Mouse (Mus musculus) heart, postnatal 14 days (tissue): ENCODE results near the gene Fbxo44. TPM values are rescaled to one million over a fixed set of nuclear protein-coding genes. Genes with fewer than 3 reads are reported as not detected.
"Not testable (repeated sequence)": the region's sequence is repeated elsewhere in the genome, so short reads cannot be mapped to it uniquely, and the experiment has no call there.

ENCODE experiments used
- DNase-seq, 2 experiments: peaks; one replicate each; pipeline ENCODE4 v3.0.0; 2021 to 2022
- intact Hi-C: fragments of 180-260 bp; cut with DNase I; formaldehyde crosslinking; loops from one replicate; pipeline ENCODE4 v1.15.1; 2025
- total RNA-seq, 2 experiments: library from RNA; stranded (reverse); gene quantifications; 2 replicates each; pipeline ENCODE4 v1.2.3; 2021

Gene Fbxo44
- total RNA-seq, 2 experiments from 2014 or later, result 9.9 to 11.0 TPM

DNA sequence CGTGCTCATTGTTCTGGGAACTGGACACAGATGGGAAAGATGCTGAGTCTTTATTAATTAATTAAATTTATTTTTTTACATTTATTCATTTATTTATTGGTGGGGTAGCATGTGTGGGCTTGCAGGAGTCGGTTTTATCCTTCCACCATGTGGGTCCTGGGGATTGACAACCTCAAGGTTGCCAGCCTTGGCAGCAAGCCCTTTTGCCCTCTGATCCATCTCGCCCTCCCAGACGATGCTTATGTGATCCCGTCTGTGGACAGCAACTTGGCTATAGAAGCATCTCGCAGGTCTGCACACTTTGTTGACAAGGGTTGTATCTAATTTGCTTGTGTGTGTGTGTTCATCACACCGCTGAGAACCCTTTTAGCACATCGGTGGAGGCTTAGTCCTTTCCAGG lies 22.8 kb downstream of the Fbxo44 start:
- intact Hi-C loops, result no loop called here
- no peak for DNase-seq

GRCm38 (mm10) chr4:148134988-148135387 lies 25.3 kb downstream of the Fbxo44 start:
- intact Hi-C loops, result no loop called here
- DNase-seq, result no peak

DNA sequence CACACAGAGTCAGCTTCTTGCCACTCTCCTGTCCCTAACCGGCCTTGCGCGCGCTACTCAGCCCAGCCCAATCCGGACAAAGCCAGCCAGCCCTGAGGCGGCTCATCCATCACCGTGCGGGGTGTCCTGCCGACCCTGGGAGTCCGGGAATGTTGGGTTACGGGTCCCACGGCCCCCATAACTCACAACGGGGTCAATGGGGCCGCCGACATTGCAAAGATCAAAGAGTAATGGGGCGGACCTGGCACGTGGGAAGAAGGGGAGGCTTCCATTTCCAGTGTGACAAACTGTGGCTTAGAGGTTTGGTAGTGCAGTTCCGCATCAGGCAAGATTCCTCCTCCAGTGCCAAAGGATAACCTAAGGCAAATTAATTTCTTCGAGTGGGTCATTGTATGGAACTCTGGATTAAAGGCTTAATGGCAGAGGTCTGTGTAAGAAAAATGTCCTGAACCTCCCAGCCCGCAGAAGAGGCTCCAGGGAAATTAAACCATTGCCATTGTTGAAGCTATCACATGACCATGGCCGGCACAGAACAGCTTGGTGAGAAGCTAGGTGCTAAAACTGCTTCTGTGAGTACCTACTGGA lies 28.7 kb downstream of the Fbxo44 start:
- intact Hi-C loops, result no loop called here
- DNase-seq, result no peak

DNA sequence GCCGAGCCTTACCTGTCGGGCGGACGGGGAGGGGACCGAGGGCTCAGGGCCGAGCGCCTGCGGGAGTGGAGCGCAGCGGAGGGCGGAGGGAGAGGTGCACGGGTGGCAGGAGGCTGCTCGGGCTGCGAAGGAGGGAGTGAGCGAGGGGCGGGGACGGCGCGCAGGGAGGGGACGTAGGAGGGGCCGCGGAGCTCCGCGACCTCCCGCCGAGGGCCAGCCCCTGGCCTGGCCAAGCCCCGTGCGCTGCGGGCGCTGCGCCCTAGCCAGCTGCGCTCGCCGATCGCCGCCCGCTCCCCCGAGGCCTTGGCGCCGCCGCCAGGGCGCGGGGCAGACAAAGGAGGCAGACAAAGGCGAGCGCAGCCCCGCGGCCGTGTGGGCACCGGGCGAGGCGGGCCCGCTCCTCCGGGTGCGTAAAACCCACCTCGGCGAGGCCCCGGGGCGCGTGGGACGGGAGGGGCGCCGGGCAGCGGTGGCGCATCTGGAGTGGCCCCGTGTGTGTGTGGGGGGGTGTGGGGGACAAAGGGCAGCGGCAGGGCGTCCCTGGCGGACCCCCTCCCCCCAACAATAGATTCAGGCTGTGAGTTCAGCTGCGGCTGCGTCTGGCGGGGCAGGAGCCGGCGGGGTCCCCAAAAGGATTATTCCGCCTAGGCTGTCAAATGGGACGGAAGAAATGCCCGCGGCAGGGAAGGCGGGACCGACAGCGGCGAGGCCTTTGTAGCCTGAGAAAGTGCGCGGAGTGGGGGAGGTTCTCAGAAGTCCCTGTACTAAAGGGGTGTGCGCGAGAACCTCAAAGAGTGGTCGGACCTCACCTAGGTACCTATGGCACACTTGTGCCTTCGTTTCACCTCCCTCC lies 29.5 kb downstream of the Fbxo44 start, which contains the start of gene Draxin:
Gene Draxin, minus strand, starts transcription at position 138 of the 853 bp plus-strand sequence.
- peak in 1 of 2 experiments; percentile 13 for DNase-seq
- intact Hi-C loops, result no loop called here

DNA sequence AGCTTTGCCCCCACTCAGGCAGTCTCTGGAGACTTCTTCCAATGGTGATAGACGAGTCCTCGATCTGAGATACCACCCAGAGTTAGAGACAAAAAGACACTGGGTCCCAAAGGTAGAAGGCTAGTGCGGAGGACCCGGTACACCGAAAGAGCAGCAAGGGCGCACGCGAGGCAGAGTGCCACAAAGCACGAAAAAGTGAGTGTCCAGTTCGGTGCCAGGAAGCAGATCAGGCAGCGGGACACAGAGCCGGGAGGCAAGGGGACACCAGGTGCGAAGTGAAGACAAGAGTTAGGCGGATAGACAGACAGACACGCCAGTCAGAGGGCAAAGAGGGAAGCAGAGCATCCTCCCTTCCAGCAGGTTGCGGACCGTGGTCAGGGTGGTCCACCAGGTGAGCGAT lies 30.1 kb downstream of the Fbxo44 start, which contains the start of gene Mad2l2:
Gene Mad2l2, plus strand, starts transcription at position 252 of the 400 bp plus-strand sequence.
- intact Hi-C loops, result no loop called here
- DNase-seq, result no peak

GRCm38 (mm10) chr4:148128672-148129071 lies 31.6 kb downstream of the Fbxo44 start:
- no peak for DNase-seq
- intact Hi-C loops, result no loop called here

DNA sequence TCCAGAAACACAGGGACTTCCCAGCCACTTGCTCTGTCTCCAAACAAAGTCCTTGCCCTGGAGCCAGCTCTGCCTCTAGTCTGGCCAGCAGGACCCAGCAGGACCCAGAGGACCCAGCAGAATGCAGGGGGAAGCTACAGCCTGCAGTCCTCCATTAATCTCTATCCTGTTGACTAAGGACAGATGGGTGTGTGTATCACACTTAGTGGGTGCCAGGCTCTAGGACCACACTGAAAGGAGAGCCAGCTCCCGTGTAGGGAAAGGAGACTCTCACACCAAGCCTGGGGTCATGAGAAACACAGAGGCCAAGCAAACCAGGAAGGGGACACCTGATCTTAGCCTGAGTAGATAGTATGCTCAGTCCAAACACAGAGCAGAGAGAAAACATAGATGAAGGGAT lies 32.0 kb downstream of the Fbxo44 start:
- intact Hi-C loops, result no loop called here
- DNase-seq, result no peak

- intact Hi-C loops, result no loop called here
- DNase-seq, result no peak
Measured at GRCm38 (mm10) chr4:148122694-148123066, 37.6 kb downstream of the Fbxo44 start.

DNA sequence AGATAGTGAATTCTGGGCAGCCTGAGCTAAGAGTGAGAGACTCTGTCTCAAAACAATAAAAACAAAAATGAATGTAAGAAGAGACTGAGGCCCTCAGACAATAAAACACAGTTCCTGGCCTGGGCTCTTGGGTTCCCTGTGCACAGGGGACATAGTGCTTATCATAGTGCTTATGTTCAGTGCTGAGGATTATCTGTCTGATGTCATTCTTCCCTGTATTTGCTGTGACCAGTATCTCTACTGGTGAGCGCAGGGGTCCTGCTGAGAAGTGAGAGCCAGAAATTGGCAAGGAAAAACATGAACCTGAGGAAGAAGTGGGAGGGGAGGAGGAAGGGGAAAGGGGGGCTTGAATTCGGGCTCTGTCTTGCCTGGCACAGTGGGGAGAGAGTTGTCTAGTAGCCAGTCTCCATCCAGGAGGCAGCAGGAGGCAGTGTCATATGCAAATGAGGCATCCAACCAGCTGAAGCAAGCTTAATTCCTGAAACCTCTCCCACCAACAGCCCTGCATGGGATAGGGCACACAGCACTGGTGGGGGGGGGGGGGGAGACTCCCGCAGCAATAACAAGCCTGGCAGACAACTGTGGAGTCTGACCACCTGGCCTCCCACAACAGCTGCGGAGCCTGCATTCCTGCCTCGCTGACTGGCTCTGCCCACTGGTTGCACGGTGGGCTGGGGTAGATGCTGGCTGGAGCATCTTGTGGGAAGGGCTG lies 38.1 kb downstream of the Fbxo44 start:
- no peak for DNase-seq

GRCm38 (mm10) chr4:148121362-148121761 lies 38.9 kb downstream of the Fbxo44 start:
- intact Hi-C loops, result no loop called here
- DNase-seq, result no peak

More for the DNA sequence above, 38.1 kb downstream of the Fbxo44 start:
- intact Hi-C loops, result no loop called here

GRCm38 (mm10) chr4:148120555-148120954 lies 39.7 kb downstream of the Fbxo44 start:
- no peak for DNase-seq
- intact Hi-C loops, result no loop called here

GRCm38 (mm10) chr4:148119578-148119977 lies 40.7 kb downstream of the Fbxo44 start:
- DNase-seq, intact Hi-C loops: not testable (repeated sequence)

DNA sequence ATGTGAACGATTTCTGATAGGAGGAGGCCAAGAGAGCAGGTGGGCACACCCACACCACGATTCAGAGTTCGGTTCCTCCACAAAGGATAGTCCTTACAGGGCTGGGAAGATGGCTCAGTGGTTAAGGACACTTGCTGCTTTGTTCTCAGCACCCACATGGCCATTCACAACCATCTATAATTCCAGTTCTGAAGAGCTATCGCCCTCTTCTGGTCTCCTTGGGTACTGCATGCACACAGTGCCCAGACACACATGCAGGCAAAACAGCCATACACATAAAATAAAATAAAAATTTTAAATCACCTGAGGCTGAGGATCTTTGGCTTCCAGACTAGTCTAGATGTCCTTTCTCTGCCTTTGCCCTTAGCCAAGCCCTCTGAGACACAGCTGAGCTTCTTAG lies 42.9 kb downstream of the Fbxo44 start:
- no peak for DNase-seq

GRCm38 (mm10) chr4:148116657-148117056 lies 43.6 kb downstream of the Fbxo44 start:
- intact Hi-C loops, result no loop called here
- no peak for DNase-seq

More for the DNA sequence above, 42.9 kb downstream of the Fbxo44 start:
- intact Hi-C loops, result no loop called here

DNA sequence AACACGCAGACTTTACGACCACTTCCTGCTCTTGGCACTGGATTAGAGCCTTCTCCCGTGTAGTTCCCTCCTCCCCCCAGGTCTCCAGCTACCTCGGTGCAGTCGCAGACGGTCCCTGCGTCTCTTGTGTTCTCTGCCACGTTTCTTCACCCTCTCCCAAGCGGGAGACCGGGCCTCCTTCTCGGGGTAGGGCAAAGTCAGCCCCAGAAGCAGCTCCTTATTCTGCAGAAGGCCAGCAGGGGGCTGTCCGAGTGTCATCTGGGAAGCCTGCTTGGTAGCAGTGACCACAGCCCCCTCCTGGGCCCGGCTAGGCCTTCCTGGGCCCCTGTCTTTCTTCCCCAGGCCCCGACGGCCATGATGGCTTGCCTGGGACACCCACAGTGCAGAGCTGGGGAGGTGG lies 44.8 kb downstream of the Fbxo44 start:
- intact Hi-C loops, result loop anchor here (2.0 kb wide), 1 partner anchor 37 kb away; the partner anchor contains the start of gene Fbxo6
- peak; percentile 34 to 46 for DNase-seq

DNA sequence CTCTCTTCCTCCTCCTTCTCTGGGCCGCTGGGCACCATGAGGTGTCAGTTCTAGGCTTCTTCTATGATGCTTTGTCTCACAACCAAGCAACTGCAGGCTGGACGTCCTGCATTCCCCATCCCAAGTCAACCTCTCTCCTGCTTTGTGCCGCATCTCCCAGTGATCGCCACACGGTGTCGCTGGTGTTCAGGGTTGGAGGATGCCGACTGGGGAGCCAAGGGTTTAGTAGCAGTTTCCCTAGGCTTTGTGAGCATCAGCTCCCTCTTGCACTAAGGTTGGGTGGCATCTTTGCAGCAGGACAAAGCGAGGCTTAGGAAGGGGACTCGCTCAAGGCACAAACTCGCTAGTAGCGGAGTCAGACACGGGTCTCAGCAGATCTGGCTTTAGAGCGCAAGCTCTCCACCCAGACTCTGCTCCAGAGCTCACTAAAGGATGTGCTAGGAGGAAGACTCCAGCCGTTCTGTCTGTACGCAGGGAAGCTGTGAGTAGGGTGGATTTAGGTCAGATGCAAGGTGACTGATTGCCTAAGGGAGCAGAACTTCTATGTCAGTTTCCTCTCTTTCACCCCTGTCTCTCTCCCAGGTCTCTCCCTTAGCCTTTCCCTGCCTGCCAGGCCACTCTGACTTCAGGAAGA lies 45.4 kb downstream of the Fbxo44 start:
- intact Hi-C loops, result loop anchor here (1.0 to 2.0 kb wide), 2 partner anchors 38 to 52 kb away; partner anchors contain the start of gene Fbxo6
- peak; percentile 87 to 92 for DNase-seq

DNA sequence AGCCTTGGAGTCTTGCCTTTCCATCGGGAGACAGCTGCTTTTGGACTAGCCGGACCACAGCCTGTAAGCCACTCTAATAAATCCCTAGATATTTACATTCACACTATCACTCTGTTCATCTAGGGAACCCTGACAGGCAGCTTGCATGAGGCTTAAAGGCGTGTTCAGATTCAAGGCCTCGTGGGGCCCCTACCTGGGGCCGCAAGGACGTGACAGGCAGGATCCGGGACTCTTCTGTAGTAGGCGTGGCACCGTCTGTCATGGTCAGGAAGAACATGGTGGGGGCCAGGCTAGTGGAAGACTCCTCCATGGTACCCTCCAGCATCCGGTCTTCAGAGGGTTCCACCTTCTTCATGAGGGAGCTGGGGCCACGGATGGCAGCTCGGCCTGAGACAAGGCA lies 47.8 kb downstream of the Fbxo44 start:
- DNase-seq, result no peak
- intact Hi-C loops, result no loop called here

- no peak for DNase-seq
- intact Hi-C loops, result no loop called here
Measured at GRCm38 (mm10) chr4:148109215-148109614, 51.1 kb downstream of the Fbxo44 start.

DNA sequence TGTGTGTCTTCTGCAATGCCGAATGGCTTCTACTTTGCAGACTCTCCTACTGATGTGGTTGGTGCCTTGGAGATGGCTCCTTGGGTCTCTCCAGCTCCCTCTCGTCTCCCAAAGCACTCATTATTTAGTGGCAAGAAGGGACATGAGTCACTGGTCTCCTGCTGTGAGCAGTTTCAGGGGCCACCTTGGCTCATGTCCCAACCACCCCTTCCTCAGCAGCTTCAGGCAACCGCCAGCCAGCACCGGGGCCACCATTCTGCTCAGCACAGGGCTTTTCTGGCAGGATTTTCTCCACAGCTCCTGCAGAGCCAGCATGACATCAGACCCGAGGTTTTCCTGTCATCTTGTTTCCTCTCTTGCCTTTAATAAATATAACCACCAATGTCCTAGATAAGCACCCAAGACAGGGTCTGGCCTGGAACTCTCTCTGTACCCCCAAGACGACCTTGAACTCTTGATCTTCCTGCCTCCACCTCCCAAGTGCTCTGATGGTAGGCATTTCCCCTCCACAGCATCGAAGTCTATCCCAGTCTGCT lies 51.6 kb downstream of the Fbxo44 start:
- intact Hi-C loops, result no loop called here
- no peak for DNase-seq

DNA sequence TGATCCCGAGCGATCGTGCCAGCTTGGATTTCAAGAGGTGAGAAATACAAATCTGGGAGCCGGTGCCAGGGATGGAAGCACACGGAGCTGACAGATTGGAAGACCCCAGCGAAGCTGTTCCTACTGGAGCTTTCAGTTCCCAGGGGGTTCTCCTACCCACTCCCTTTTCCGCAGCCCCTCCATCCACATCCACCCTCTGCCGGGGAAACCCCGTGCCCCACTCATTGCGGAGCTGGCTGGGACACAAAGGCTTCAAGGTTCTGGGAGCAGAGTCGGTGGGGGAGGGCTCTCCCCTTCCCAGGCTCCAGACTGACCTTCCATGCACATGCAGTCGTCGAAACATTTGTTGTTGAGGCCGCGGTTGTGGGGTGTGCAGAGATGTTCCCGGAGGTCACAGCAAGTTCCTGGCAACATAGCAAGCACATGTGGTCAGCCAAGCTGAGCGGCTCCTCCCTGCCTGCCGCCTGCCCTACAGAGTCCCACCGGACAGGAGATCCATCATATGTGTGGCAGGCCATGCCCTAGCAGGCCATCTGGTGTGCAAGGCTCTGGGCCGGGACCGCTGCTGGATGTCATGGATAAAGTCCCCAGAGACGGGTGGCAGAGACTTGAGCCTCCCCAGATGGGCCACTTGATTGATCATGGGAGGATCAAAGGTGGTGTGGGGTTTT lies 52.5 kb downstream of the Fbxo44 start:
- DNase-seq, result peak in 1 of 2 experiments; percentile 37
- intact Hi-C loops, result no loop called here
